Mouse (Mus musculus) left cerebral cortex, adult 2 months (tissue): Measurements from ENCODE around the gene Pim1. TPM values are rescaled to one million over a fixed set of nuclear protein-coding genes. Genes with fewer than 3 reads are reported as not detected.

Experiments
- DNase-seq, 2 experiments: peaks; one replicate each; pipeline ENCODE4 v3.0.0; 2021 to 2022; ENCODE audit warnings: low spot score in 2 of 2, mixed read lengths in 1 of 2; ENCODE audit errors: extremely low spot score in 1 of 2
- H3K27ac ChIP-seq: fragments of 200-600 bp; 2 replicates; pipeline ENCODE4 v1.8.1; 2022
- H3K4me3 ChIP-seq: fragments of 200-600 bp; 2 replicates; pipeline ENCODE4 v1.8.1; 2022
- CTCF ChIP-seq: fragments of 200-600 bp; IDR thresholded peaks from 2 replicates; pipeline ENCODE4 v1.8.1; 2022; ENCODE audit warnings: antibody characterized with exemption, mild to moderate bottlenecking, moderate library complexity
- intact Hi-C: fragments of 180-260 bp; cut with DNase I; formaldehyde crosslinking; loops from one replicate; pipeline ENCODE4 v1.15.1; 2025
- total RNA-seq, 2 experiments: library from RNA; stranded (reverse); gene quantifications; 2 replicates each; pipeline ENCODE4 v1.2.3; 2021

Pim1 gene
- total RNA-seq, 2 experiments from 2014 or later: 9.2 to 13.6 TPM

DNA sequence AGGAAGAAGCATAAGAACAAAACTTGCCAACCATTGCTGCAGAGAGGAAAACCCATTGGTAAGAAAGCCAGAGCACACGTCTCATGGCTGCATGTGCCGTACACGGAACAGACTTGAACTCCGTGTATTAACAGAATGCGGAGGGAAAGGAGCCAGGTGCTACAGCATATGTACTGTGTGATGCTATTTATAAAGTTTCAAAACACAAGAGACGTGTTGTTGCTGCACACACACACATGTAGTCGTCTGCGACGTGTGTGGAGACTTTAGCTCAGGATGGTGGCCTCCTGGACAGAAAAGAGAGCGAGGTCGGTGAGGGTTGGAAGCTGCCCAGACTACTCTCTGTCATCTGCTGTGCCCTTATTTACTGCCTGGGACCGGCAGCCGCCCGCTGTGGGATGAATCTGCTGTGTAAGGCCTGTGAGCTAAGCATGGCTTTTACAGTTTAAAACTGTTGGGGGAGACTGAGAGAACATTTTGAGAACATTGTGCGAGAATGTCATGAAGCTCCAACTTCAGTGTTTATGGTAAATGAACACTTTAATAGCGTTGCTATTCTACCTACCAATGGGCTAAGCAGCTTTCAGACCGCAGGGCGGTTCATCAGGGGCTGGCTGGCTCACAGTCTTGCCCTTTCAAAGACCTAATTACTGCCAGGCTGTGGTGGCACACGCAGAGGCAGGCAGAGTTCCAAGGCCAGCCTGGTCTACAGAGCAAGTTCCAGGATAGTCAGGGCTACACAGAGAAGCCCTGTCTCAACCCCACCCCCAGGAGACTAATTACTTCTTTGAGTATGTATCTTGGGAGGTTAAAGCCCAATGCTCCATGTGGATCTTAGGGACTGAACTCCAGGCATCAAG, 52.5 kb downstream of the Pim1 start:
- no peak overlapping the region for H3K27ac ChIP-seq

DNA sequence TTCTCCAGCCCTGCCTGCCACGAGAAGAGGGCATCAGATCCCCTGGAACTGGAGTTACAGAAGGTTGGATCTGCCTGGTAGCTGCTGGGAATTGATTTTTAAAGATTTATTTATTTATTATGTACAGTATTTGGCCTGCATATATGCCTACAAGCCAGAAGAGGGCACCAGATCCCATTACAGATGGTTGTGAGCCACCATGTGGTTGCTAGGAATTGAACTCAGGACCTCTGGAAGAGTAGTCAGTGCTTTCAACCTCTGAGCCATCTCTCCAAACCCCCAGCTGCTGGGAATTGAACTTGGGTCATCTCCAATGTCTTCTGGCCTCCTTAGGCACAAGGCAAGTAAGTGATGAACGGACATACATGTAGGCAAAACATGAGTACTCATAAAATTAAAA, 53.5 kb downstream of the Pim1 start:
- no peak for DNase-seq
- TF ChIP-seq CTCF: no peak; the same call in 1 of the 2 replicates
- intact Hi-C loops: no loop called here
- Histone ChIP-seq H3K27ac (no peak overlapping the region), H3K4me3 (no peak overlapping the region)

More for the DNA sequence above, 52.5 kb downstream of the Pim1 start:
- no peak overlapping the region for H3K4me3 ChIP-seq
- intact Hi-C loops: no loop called here
- no peak for DNase-seq
- TF ChIP-seq CTCF: no peak

DNA sequence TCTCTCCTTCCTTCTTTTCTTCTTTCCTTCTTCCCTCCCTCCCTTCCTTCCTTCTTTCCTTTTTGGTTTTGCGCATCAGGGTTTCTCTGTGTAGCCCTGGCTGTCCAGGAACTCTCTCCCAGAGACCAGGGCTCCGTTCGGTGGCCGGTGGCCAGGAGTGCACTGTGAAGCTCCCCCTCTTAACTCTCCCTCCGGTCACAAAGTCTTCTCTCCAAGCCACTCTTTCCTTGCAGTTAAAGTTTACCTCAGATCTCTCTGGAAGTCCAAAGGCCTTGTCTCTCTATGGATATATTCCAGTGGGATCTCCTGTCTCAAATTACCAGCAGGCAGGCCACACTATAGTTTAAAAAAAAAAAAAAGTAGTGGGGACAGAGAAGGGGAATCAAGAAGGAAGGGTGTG, 54.7 kb downstream of the Pim1 start:
- TF ChIP-seq CTCF: no peak
- DNase-seq: no peak
- Histone ChIP-seq H3K27ac (no peak overlapping the region), H3K4me3 (no peak overlapping the region)
- intact Hi-C loops: no loop called here

Other genes with a start within 250 kb of the Pim1 start
- gene Ppil1, start 226.6 kb upstream of the Pim1 start, total RNA-seq: 10 to 100 TPM; 19.8 to 20.0 TPM
- 10 to 100 TPM; 78.9 to 85.0 TPM for gene BC004004, start 222.0 kb upstream of the Pim1 start, total RNA-seq
- gene Pi16, start 173.1 kb upstream of the Pim1 start, total RNA-seq: 1 to 10 TPM; 1.2 to 1.4 TPM
- gene Mtch1, start 142.8 kb upstream of the Pim1 start, total RNA-seq: 100 to 1,000 TPM; 537 to 552 TPM
- 1 to 10 TPM; 5.4 to 7.4 TPM for gene Fgd2, start 129.8 kb upstream of the Pim1 start, total RNA-seq
- gene Gm17657, start 58.9 kb downstream of the Pim1 start, total RNA-seq: not detected
- gene Tbc1d22b, start 59.0 kb downstream of the Pim1 start, total RNA-seq: 10 to 100 TPM; 39.7 to 40.8 TPM
- not detected for gene Tmem217, start 61.6 kb downstream of the Pim1 start, total RNA-seq
- gene Rnf8, start 124.0 kb downstream of the Pim1 start, total RNA-seq: 10 to 100 TPM; 67.2 to 76.2 TPM
- 1 to 10 TPM; 4.5 to 4.8 TPM for gene Gm28043, start 124.1 kb downstream of the Pim1 start, total RNA-seq
- 100 to 1,000 TPM; 107 to 132 TPM for gene Cmtr1, start 169.8 kb downstream of the Pim1 start, total RNA-seq
- 10 to 100 TPM; 13.9 to 17.3 TPM for gene Ccdc167, start 226.3 kb downstream of the Pim1 start, total RNA-seq